Mouse (Mus musculus) CH12.LX (cell line): ENCODE measurements around the gene Cntrob. TPM values are rescaled to one million over a fixed set of nuclear protein-coding genes. Genes with fewer than 3 reads are reported as not detected.

Source experiments
- DNase-seq: peaks from one replicate; pipeline ENCODE4 v3.0.0-alpha.2; 2013; ENCODE audit errors: extremely low read depth
- H3K27ac ChIP-seq: 2 replicates; pipeline ENCODE4 v1.5.1; 2012; ENCODE audit warnings: low read depth, mild to moderate bottlenecking, control low read depth, moderate library complexity; ENCODE audit not compliant: insufficient read depth
- H3K27me3 ChIP-seq: replicated peaks from 2 replicates; pipeline ENCODE3; 2012; ENCODE audit warnings: inconsistent platforms
- H3K36me3 ChIP-seq, 2 experiments: replicated peaks in 1 of 2; 2 replicates each; pipeline versions ENCODE3 to v1.6.1; 2012; ENCODE audit warnings: inconsistent platforms in 1 of 2, low read length in 1 of 2, mild to moderate bottlenecking in 1 of 2, mixed read lengths in 1 of 2, moderate library complexity in 1 of 2; ENCODE audit not compliant: control insufficient read depth in 1 of 2, insufficient read depth in 1 of 2
- H3K4me1 ChIP-seq, 2 experiments: 2 replicates each; pipeline ENCODE4 v1.6.1; 2012; ENCODE audit warnings: inconsistent platforms in 1 of 2, moderate library complexity in 1 of 2; ENCODE audit not compliant: insufficient read depth in 2 of 2, control insufficient read depth in 1 of 2
- H3K4me2 ChIP-seq: 2 replicates; pipeline ENCODE4 v1.6.1; 2012; ENCODE audit warnings: low read depth, mild to moderate bottlenecking, control low read depth; ENCODE audit not compliant: poor library complexity, insufficient read depth, severe bottlenecking
- H3K4me3 ChIP-seq, 3 experiments: fragments of 150-350 bp in 1 of 3; sonication (generic) in 1 of 3; replicated peaks in 1 of 3; 2 replicates each; pipeline versions ENCODE3 to v1.5.1; 2011 to 2012; ENCODE audit warnings: low read depth in 2 of 3, low read length in 2 of 3, mild to moderate bottlenecking in 2 of 3, moderate library complexity in 2 of 3, control low read depth in 1 of 3, improper control_type of control experiment in 1 of 3, inconsistent platforms in 1 of 3, mixed read lengths in 1 of 3; ENCODE audit not compliant: poor library complexity in 1 of 3
- H3K79me2 ChIP-seq: replicated peaks from 2 replicates; pipeline ENCODE4 v1.6.1; 2012; ENCODE audit warnings: mild to moderate bottlenecking, moderate library complexity; ENCODE audit not compliant: control insufficient read depth, poor library complexity, insufficient read depth, severe bottlenecking; ENCODE audit errors: extremely low read depth
- H3K9ac ChIP-seq: 2 replicates; pipeline ENCODE4 v1.6.1; 2012; ENCODE audit warnings: low read depth, mild to moderate bottlenecking, control low read depth, moderate library complexity; ENCODE audit not compliant: insufficient read depth
- H3K9me3 ChIP-seq: replicated peaks from 2 replicates; pipeline ENCODE3; 2012; ENCODE audit warnings: low read length, inconsistent platforms, mixed read lengths
- BHLHE40 ChIP-seq: IDR thresholded peaks from 2 replicates; pipeline ENCODE4 v1.6.1; 2011; ENCODE audit warnings: mild to moderate bottlenecking, low read depth, low read length, improper control_type of control experiment
- CHD2 ChIP-seq: IDR thresholded peaks from 2 replicates; pipeline ENCODE4 v1.6.1; 2011; ENCODE audit warnings: low read length, improper control_type of control experiment
- ELF1 ChIP-seq: IDR thresholded peaks from 2 replicates; pipeline ENCODE4 v1.6.1; 2014; ENCODE audit warnings: low read depth, mild to moderate bottlenecking, inconsistent platforms, low read length, improper control_type of control experiment
- EP300 ChIP-seq: IDR thresholded peaks from 2 replicates; pipeline ENCODE4 v1.6.1; 2011; ENCODE audit warnings: low read length, improper control_type of control experiment
- ETS1 ChIP-seq: conservative IDR thresholded peaks from 2 replicates; pipeline ENCODE4 v1.6.1; 2012; ENCODE audit warnings: low read depth, mild to moderate bottlenecking, inconsistent platforms, low read length, improper control_type of control experiment, moderate library complexity
- JUND ChIP-seq: conservative IDR thresholded peaks from 2 replicates; pipeline ENCODE4 v1.6.1; 2011; ENCODE audit warnings: low read depth, low read length, improper control_type of control experiment
- NRF1 ChIP-seq: IDR thresholded peaks from 2 replicates; pipeline ENCODE4 v1.6.1; 2014; ENCODE audit warnings: low read depth, mild to moderate bottlenecking, inconsistent platforms, low read length, improper control_type of control experiment, moderate library complexity
- RAD21 ChIP-seq: IDR thresholded peaks from 2 replicates; pipeline ENCODE4 v1.6.1; 2011; ENCODE audit warnings: low read depth, mild to moderate bottlenecking, low read length, improper control_type of control experiment, moderate library complexity
- SMC3 ChIP-seq: IDR thresholded peaks from 2 replicates; pipeline ENCODE4 v1.6.1; 2011; ENCODE audit warnings: low read depth, low read length, improper control_type of control experiment
- ZC3H11A ChIP-seq: IDR thresholded peaks from 2 replicates; pipeline ENCODE4 v1.6.1; 2012; ENCODE audit warnings: low read depth, mild to moderate bottlenecking, inconsistent platforms, low read length, improper control_type of control experiment
- ZKSCAN1 ChIP-seq: IDR thresholded peaks from 2 replicates; pipeline ENCODE4 v1.6.1; 2012; ENCODE audit warnings: low read depth, inconsistent platforms, low read length, improper control_type of control experiment, borderline replicate concordance
- ZNF384 ChIP-seq: IDR thresholded peaks from 2 replicates; pipeline ENCODE4 v1.6.1; 2012; ENCODE audit warnings: low read depth, low read length, improper control_type of control experiment, inconsistent platforms
- dilution Hi-C: fragments of 300-500 bp; cut with MboI; formaldehyde crosslinking; loops from 2 replicates; pipeline ENCODE4 v1.14.3; 2020; ENCODE audit warnings: low sequenced_read_pairs; ENCODE audit not compliant: extremely low pct_unique_long_range_greater_than_20kb, extremely low pct_ligation_motif_present
- in situ Hi-C: fragments of 300-500 bp; cut with MboI; formaldehyde crosslinking; loops from 3 replicates; pipeline ENCODE4 v1.14.3; 2019; ENCODE audit warnings: low sequenced_read_pairs, low pct_ligation_motif_present, low pct_unique_long_range_greater_than_20kb, mixed read lengths
- polyA plus RNA-seq: library from polyadenylated mRNA; unstranded; fragments of >175 nt; gene quantifications from 2 replicates; pipeline ENCODE4 v1.2.1, GENCODE M21; 2012; ENCODE audit warnings: low read depth; ENCODE audit not compliant: insufficient read length
- total RNA-seq, 2 experiments: library from RNA; depleted of rRNA; stranded (reverse); fragments of 300-350 nt in 1 of 2; fragments of >200 nt in 1 of 2; gene quantifications; 2 replicates each; pipeline ENCODE4 v1.2.3; 2012 to 2014

Cntrob gene
- total and polyA plus RNA-seq, 3 experiments: 16.4 to 36.6 (median 18.9) TPM

DNA sequence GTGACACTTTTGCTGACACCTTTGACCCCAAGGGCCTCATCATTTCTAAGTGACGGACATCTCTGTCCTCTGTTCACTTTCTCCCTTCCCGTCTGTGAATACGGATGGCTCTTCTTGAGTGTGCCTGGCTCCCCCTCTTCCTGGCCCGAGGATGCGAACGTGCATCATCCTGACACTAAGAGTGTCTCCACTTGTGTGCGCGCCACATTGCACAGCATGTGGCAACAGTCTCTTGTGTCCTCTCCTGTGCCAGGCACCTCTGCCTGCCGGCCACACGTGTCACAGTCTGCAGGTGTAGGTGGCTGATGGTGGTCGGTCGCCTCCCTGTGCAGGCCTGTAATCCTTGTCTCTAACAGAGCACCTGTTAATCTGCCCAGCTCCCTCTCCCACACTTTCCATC lies 48.0 kb upstream of the Cntrob start:
- H3K27ac ChIP-seq: no peak overlapping the region
- no peak for DNase-seq
- H3K9ac ChIP-seq: no peak overlapping the region
- peaks cover 3% of the 10 kb centered on the region; the same call in 1 of the 2 replicates for H3K79me2 ChIP-seq
- in situ Hi-C loops (no loop called here), dilution Hi-C loops (no loop called here)
- peaks cover 4 to 23% of the 10 kb centered on the region in 2 experiments for H3K4me1 ChIP-seq
- H3K4me2 ChIP-seq: no peak overlapping the region
- no peaks in the 10 kb centered on the region for H3K9me3 ChIP-seq
- H3K36me3 ChIP-seq: peaks cover 7 to 38% of the 10 kb centered on the region in 2 experiments
- H3K4me3 ChIP-seq: no peak overlapping the region
- H3K27me3 ChIP-seq: no peaks in the 10 kb centered on the region
- TF ChIP-seq ETS1 (no peak), RAD21 (no peak), CHD2 (no peak), JUND (no peak), NRF1 (no peak), ELF1 (no peak)

DNA sequence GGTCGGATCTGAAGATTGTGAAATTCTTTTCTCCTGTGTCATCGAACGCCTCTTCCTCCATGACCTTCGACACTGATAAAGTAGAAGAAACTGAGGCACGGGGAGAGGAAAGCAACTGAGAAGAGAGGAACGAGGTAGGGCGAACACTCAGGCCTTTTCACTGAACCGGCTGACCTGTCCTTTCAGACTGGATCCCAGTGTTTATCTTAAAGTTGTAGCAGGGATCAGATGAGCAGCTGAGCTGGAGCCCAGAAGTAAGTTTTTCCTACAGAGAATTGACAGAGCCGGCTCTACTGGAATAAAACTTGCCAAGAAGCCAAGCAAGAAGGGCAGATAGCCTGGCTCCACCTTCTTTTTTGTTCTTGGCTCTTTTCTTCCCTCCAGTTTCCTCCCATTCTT lies 47.2 kb upstream of the Cntrob start:
- Histone ChIP-seq H3K27me3 (no peaks in the 10 kb centered on the region), H3K27ac (no peak overlapping the region), H3K36me3 (peaks cover 7 to 37% of the 10 kb centered on the region in 2 experiments), H3K9ac (no peak overlapping the region), H3K4me1 (peaks cover 7 to 24% of the 10 kb centered on the region in 2 experiments), H3K9me3 (no peaks in the 10 kb centered on the region), H3K79me2 (peaks cover 3% of the 10 kb centered on the region; the same call in 1 of the 2 replicates), H3K4me2 (no peak overlapping the region), H3K4me3 (no peak overlapping the region)
- TF ChIP-seq CHD2 (no peak), RAD21 (no peak), JUND (no peak), ZC3H11A (no peak), SMC3 (no peak), BHLHE40 (no peak), EP300 (no peak)
- no peak for DNase-seq
- in situ Hi-C loops: no loop called here
- dilution Hi-C loops: no loop called here

DNA sequence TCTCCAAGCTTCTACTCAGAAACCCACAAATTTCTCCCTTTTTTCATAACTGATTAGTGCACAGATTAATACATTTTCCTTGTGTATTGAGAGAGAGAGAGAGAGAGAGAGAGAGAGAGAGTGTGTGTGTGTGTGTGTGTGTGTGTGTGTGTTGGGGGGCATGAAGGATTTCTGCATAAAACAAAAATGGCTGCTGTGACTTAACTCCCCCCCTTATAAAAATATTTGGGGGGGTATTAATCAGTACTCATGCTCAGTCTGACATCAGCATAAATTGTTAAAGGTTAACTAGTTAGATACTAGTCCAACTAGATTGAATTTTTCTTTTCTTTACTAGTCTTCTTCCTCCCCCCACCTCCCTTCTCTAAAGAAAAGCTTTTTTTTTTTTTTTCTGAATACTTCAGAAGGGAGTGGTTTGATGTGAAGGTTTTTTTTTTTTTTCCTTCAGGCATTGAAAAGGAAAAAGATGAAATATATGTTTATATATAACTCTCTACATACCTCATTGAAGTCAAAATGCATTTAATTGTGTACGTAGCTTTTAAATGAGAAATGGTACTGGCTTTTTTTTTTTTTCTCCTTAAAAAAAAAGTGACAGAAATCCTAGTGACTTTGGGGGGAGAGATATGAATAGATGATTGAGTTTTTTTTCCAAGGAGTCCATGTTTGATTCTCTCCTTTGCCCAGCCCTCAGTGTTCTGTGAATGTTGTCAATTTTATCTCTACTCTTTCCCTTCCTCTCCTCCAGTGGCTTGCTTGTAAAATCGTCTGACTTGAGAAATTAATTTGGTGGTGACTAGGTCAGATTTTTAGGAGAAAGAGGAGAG lies 46.6 kb upstream of the Cntrob start:
- H3K9me3 ChIP-seq: no peaks in the 10 kb centered on the region
- peaks cover 7 to 30% of the 10 kb centered on the region in 2 experiments for H3K4me1 ChIP-seq
- H3K4me3 ChIP-seq: no peak overlapping the region
- H3K9ac ChIP-seq: peak overlapping the region; percentile 100
- DNase-seq: no peak
- dilution Hi-C loops: no loop called here
- peak; percentile 91 for TF ChIP-seq ZNF384
- TF ChIP-seq ZKSCAN1: no peak
- no peak for TF ChIP-seq ZC3H11A
- TF ChIP-seq SMC3: no peak
- TF ChIP-seq BHLHE40: no peak
- peak overlapping the region; percentile 45 for H3K4me2 ChIP-seq
- no peaks in the 10 kb centered on the region for H3K27me3 ChIP-seq
- in situ Hi-C loops: loop anchor here (5.0 kb wide), 2 partner anchors 38 to 103 kb away; no protein-coding TSS in a partner anchor
- H3K79me2 ChIP-seq: peaks cover 3% of the 10 kb centered on the region; the same call in 1 of the 2 replicates
- peaks cover 7 to 34% of the 10 kb centered on the region in 2 experiments for H3K36me3 ChIP-seq
- H3K27ac ChIP-seq: no peak overlapping the region
